In genomic region chr6:84543516-84543915, GRCm38 (mm10) we compare ENCODE assay signal across 23 mouse cellular contexts. TPM values are rescaled to one million over a fixed set of nuclear protein-coding genes. Genes with fewer than 3 reads are reported as not detected.
A peak's percentile ranks its signal among the peaks of the same experiment; 100 is the strongest.
DNase-seq lines count a peak whose midpoint lies in the region; ATAC-seq lines count a peak whose summit lies in the region.
"Had no signal": no experiment of that assay in that cellular context is flagged by ENCODE, and none has a peak within 500 bp of the region (broad histone marks: within the 10 kb centered on the region; RNA-seq: fewer than 3 reads in every experiment).

No protein-coding gene starts in this region.

- H3K4me3 ChIP-seq in heart, embryonic 12.5 days, result no peak overlapping the region
- H3K4me3 ChIP-seq: forebrain, embryonic 15.5 days; heart, embryonic 15.5 days; hindbrain, embryonic 13.5 days; midbrain, embryonic 15.5 days; neural tube, embryonic 12.5 days had no signal

- peak; percentile 30 for DNase-seq in embryo, embryonic 10 days (ENCODE audit: low spot score)
- DNase-seq in embryo, embryonic 9.5 days (ENCODE audit: extremely low spot score), result no peak
- DNase-seq in 416B (ENCODE audit: low read depth) (peak; percentile 37), ZHBTc4 (ENCODE audit: low read depth, low spot score) (peak; percentile 63)
- peak; percentile 48 to 72 for DNase-seq in adrenal gland, postnatal 36 days
- DNase-seq in gastrocnemius, adult 8-10 months (ENCODE audit: low spot score in 2 of 2), result no peak
- DNase-seq in ovary, postnatal 36 days (ENCODE audit: low spot score), result no peak
- DNase-seq: cerebellum, adult 8-10 months; gastrocnemius, postnatal 25 days; heart, postnatal 36 days; kidney, adult 2 months; kidney, postnatal 14 days; lung, postnatal 14 days; retina, postnatal 1 day had no signal

- no peak overlapping the region for H3K9ac ChIP-seq in heart, embryonic 12.5 days
- H3K9ac ChIP-seq: forebrain, embryonic 15.5 days; heart, embryonic 15.5 days; hindbrain, embryonic 13.5 days; midbrain, embryonic 15.5 days; neural tube, embryonic 12.5 days had no signal

- no peaks in the 10 kb centered on the region for H3K9me3 ChIP-seq in heart, embryonic 12.5 days (replicated peaks)
- H3K9me3 ChIP-seq: forebrain, embryonic 15.5 days; heart, embryonic 15.5 days; hindbrain, embryonic 13.5 days; midbrain, embryonic 15.5 days; neural tube, embryonic 12.5 days had no signal

- 36% methylated on average over 5 of the region's 5 CpGs for WGBS in heart, embryonic 12.5 days

- no peak overlapping the region for H3K27ac ChIP-seq in heart, embryonic 12.5 days (ENCODE audit: poor library complexity, severe bottlenecking)
- H3K27ac ChIP-seq: forebrain, embryonic 15.5 days; heart, embryonic 15.5 days; hindbrain, embryonic 13.5 days; midbrain, embryonic 15.5 days; neural tube, embryonic 12.5 days had no signal

- peaks cover 5% of the 10 kb centered on the region; the same call in 1 of the 2 replicates for H3K4me1 ChIP-seq in heart, embryonic 12.5 days (replicated peaks)
- H3K4me1 ChIP-seq: forebrain, embryonic 15.5 days; heart, embryonic 15.5 days; hindbrain, embryonic 13.5 days; midbrain, embryonic 15.5 days; neural tube, embryonic 12.5 days had no signal

- H3K36me3 ChIP-seq in heart, embryonic 12.5 days, result no peaks in the 10 kb centered on the region
- H3K36me3 ChIP-seq: forebrain, embryonic 15.5 days; heart, embryonic 15.5 days; hindbrain, embryonic 13.5 days; midbrain, embryonic 15.5 days; neural tube, embryonic 12.5 days had no signal

- 0 out of 2 replicates have a peak, but pooled peaks cover 3% of the 10 kb centered on the region for H3K27me3 ChIP-seq in heart, embryonic 12.5 days (replicated peaks)
- H3K27me3 ChIP-seq: forebrain, embryonic 15.5 days; heart, embryonic 15.5 days; midbrain, embryonic 15.5 days; neural tube, embryonic 12.5 days had no signal

- no peak overlapping the region for H3K4me2 ChIP-seq in heart, embryonic 12.5 days
- H3K4me2 ChIP-seq: forebrain, embryonic 15.5 days; heart, embryonic 15.5 days; hindbrain, embryonic 13.5 days; midbrain, embryonic 15.5 days; neural tube, embryonic 12.5 days had no signal

- ATAC-seq in heart, embryonic 12.5 days (ENCODE audit: insufficient number of reproducible peaks, low FRiP score), result no peak
- ATAC-seq: CD4-positive, CD25-positive, alpha-beta regulatory T cell, adult 4 months; forebrain, embryonic 15.5 days; inflammation-experienced regulatory T-cells, adult 6 months; midbrain, embryonic 15.5 days had no signal

RNA-seq across cellular contexts. Expression of gene Cyp26b1, which starts 50.2 kb away (rescaled TPM):
- total RNA-seq in adrenal gland, postnatal 36 days (2021), result 10 to 100 TPM in 1 of 2 experiments, 1 to 10 TPM in 1; 7.1 to 14.1 TPM
- total RNA-seq in gastrocnemius, adult 8-10 months (2022), result 10 to 100 TPM in 1 of 4 experiments, 1 to 10 TPM in 3; 1.2 to 11.2 (median 6.3) TPM
- polyA plus RNA-seq in heart, embryonic 12.5 days (2016; fragmentation: Nextera tagmentation; extraction: Ambion mirVana), result 2.9 and 3.8 TPM in 2 replicates
- total RNA-seq: MEL had no signal

Comparison
In these comparisons a context has a peak if more than half of its experiments do, and no peak if none do; other contexts are left out.
1. DNase-seq: peak in embryo, embryonic 10 days (single experiment), 416B (single experiment), ZHBTc4 (single experiment) and adrenal gland, postnatal 36 days (2 of 2); none in embryo, embryonic 9.5 days (single experiment), gastrocnemius, adult 8-10 months (0 of 2) and ovary, postnatal 36 days (single experiment).